Mouse (Mus musculus) brain, embryonic 18.5 days (tissue): Measurements from ENCODE around the gene Mmp17.

ENCODE experiments used
- DNase-seq: peaks from one replicate; pipeline ENCODE4 v3.0.0-alpha.2; 2012; ENCODE audit warnings: low read depth, low spot score

Mmp17 gene

DNA sequence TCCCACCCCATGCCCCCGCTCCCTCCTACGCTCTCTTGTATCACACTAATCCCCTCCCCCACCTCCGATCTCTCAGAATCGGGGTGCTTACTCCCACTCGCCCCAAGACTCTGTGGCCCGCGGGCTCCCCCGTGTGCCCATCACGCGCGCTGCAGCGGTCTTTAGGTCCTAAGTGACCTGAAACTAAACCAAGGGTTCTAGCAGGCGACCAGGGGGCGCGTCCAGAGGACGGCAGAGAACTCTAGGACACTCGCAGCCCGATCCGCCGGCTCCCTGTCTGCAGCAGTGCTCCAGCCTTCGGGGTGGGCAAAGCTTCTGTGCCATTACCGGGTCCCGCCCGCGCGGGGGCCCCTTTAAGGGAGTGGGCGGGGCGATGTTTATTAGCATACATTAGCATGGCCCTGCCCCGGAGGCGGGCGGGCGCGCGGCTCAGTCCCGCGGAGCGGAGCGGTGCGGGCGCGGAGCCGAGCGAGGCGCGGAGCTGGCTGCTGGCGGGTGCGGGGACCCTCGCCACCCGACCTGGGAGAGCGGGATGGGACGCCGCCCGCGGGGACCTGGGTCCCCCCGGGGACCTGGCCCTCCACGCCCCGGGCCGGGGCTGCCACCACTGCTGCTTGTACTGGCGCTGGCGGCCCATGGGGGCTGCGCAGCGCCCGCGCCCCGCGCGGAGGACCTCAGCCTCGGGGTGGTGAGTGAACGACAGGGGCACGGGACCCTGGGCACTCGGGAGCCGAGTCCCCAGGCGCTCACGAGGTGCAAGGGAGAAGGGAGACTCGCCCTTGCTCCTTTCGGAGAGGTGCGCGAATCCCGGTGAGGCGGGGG lies at the start of gene Mmp17:
Gene Mmp17 (plus strand): TSS at position 409 of the 822 bp plus-strand sequence.
- peak; percentile 83 for DNase-seq

GRCm38 (mm10) chr5:129534500-129534899 lies 49.5 kb upstream of the Mmp17 start:
- DNase-seq, result peak; percentile 34

- no peak for DNase-seq
Measured at GRCm38 (mm10) chr5:129535021-129535420, 48.9 kb upstream of the Mmp17 start.

- DNase-seq, result no peak
Measured at GRCm38 (mm10) chr5:129535431-129535830, 48.5 kb upstream of the Mmp17 start.

DNA sequence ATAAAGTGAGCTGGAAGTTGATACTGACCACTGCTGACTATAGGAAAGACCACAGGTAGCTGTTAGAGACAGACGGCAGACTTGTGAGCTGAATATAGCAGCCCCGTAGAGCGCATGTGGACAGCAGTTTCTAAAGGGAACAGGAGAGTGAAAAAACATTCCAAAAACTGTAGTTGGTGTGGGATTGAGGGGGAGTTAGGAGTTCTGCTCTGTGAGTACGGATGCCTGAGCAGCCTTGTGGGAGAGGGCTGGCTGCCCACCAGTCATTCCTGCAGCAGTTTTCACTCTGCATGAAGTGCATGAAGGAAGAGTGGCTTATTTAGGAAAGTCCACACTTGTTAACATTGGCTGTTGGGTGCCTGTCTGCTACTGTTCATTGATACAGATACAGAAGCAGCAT lies 45.1 kb upstream of the Mmp17 start:
- no peak for DNase-seq

DNA sequence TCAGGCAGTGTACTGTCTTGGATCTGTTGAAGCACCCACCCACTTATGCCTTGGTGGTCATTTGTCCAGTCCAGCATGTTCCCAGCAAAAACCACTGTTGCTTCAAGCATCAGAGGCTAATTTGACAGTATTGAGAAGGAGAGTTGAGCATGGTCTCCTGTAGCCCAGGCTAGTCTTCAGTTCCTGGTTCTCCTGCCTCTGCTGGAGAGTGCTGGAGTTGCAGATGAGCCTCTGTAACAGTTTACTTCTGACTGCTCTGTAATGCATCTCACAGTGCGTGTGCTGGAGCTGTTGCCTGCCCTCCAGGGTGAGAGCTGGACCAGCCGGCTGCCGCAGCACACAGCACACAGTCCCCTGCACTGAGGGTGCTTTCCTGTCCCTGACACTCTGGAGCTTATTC lies 41.7 kb upstream of the Mmp17 start:
- no peak for DNase-seq

GRCm38 (mm10) chr5:129545787-129546186 lies 38.2 kb upstream of the Mmp17 start:
- DNase-seq, result peak; percentile 75

GRCm38 (mm10) chr5:129549716-129550115 lies 34.3 kb upstream of the Mmp17 start:
- no peak for DNase-seq

DNA sequence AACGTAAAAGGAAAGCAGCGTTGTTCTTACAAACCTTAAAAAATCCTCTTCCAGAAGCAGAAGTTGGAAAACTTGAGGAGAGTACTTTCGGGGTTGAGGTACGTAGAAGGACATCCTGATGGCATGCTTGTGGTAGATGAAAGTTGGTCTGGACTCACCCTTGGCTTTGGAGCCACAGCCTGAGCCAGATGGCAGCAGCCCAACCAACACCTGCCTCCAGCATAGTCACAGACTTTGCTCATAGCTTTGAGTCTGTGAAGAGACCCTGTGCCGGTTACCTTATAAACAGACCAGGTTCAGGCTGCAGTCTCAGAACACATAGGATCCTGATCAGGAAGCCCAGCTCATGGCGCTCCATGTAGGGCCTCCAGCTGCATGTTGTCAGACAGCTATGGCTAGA lies 33.2 kb upstream of the Mmp17 start:
- no peak for DNase-seq

DNA sequence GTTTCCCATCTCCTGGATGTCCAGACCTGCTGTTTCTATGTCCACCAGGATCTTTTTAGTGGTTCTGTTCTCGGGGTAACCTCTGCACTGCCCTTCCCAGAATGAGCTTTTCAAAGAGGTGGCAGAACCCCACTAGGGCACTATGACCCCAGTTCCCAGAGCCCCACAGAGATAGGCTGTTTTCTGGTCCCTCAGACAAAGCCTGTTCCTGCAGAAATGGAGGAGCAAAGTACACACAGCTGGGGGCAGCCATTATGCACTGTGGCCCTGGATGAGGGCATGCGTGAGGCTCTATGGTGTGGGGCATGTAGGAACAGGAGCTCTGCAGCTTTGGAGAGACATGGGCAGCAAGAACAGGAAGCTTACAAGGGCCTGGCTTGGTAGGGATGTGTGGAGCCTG lies 32.0 kb upstream of the Mmp17 start:
- DNase-seq, result no peak

GRCm38 (mm10) chr5:129553642-129554041 lies 30.3 kb upstream of the Mmp17 start:
- no peak for DNase-seq

- no peak for DNase-seq
Measured at GRCm38 (mm10) chr5:129558591-129558990, 25.4 kb upstream of the Mmp17 start.

- no peak for DNase-seq
Measured at GRCm38 (mm10) chr5:129559283-129559682, 24.7 kb upstream of the Mmp17 start.

- no peak for DNase-seq
Measured at GRCm38 (mm10) chr5:129562342-129562741, 21.6 kb upstream of the Mmp17 start.

GRCm38 (mm10) chr5:129568596-129568995 lies 15.4 kb upstream of the Mmp17 start:
- DNase-seq, result no peak

- no peak for DNase-seq
Measured at GRCm38 (mm10) chr5:129578201-129578600, 5.8 kb upstream of the Mmp17 start.

- no peak for DNase-seq
Measured at GRCm38 (mm10) chr5:129580046-129580445, 3.9 kb upstream of the Mmp17 start.

GRCm38 (mm10) chr5:129580572-129580971 lies 3.4 kb upstream of the Mmp17 start:
- no peak for DNase-seq

GRCm38 (mm10) chr5:129581015-129581414 lies 3.0 kb upstream of the Mmp17 start:
- no peak for DNase-seq

DNA sequence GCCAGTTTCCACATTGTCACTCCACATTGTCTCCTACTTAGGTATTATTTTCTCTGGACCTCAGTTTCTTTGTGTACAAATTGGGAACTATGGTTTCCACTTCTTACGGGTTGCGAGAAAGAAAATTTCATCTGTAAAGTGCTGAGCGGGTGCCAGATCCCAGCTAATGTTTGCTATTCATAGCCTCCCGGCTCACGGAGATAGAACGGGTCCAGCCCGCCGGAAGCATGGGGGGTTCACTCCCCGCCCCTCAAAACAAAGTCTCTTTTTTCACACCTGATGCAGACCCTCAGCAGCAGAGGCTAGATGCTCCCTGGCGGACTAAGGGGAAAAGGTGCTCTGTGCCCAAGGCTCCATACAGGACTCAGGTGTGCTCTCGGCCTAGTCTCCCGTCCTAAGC lies 638 bp upstream of the Mmp17 start:
- no peak for DNase-seq

DNA sequence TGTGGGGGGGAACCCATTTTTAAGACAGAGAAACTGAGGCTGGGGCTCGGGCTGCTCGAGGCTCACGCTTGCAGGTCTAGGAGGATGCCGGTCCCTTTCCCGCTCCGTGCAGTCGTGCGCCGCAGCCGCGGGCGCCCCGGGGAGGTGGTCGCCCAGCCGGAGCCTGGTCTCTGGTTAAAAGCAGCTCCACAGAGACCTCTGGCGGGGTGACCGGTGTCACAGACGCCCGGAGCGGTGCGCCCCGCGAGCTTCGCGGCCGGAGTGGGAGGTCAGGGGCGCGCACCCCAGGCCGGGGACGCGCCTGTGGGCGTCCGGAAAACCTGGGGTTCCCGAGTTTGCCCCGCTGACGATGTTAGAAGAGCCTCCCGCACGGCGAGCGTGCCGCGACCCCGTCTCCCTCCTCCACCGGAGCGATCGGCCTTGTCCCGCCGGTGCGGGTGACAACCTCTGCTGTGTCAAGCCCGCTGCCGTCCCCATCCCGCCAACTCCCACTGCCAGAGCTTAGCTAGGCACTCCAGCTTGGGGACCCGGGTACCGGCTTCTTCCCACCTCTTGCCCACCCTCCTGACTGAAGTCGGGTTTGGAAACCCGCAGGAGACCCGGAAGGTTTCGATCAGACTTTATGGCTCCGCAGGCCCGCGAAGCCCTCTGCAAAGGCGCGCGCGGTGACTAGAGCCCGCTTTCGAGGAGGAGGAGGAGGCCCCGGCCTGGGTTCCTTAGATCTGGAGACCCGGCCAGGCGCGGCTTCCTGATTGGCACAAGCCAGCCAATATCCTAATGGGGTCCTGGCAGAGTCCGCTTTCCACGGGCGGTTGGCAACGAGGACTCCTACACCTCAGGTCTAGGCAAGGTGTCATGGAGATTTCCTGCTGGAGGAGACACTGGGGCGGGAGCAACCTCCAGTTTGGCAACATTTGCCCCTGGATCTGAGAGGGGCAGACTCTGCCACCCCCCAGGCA lies 893 bp downstream of the Mmp17 start:
- DNase-seq, result no peak

DNA sequence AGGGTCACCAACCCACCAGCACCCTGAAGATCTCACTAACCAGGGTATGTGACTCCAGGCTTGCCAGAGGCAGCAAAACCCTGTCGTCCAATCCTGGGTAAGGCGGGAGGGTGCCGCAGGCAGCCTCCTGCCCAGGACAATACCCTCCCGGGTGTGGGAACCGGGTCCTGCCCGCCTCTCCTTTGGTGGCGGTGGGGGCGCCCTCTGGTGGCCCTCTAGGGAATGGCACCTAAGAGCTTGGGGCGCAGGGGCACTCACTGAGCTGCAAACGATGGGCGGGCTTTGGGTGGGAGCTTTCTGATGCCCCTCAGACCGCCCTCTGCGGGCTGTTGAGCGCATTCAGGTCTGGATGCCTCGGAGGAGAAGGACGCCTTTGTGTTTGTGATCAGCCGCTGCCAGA lies 2.0 kb downstream of the Mmp17 start:
- peak; percentile 60 for DNase-seq

- no peak for DNase-seq
Measured at GRCm38 (mm10) chr5:129586471-129586870, 2.5 kb downstream of the Mmp17 start.
